Mouse (Mus musculus) hindbrain, embryonic 11.5 days (tissue): ENCODE results near the gene Ammecr1. TPM values are rescaled to one million over a fixed set of nuclear protein-coding genes. Genes with fewer than 3 reads are reported as not detected.

Source experiments
- ATAC-seq: fragments of 200-750 bp; cut with Nextera tagmentation; 2 replicates; pipeline ENCODE4 v1.8.0; 2017; ENCODE audit warnings: mild to moderate bottlenecking, moderate TSS enrichment, moderate library complexity; ENCODE audit not compliant: low FRiP score
- DNase-seq: peaks from one replicate; pipeline ENCODE4 v3.0.0-alpha.2; 2015; ENCODE audit warnings: low spot score
- H3K27ac ChIP-seq: fragments of 300-500 bp; sonication (generic); 2 replicates; pipeline ENCODE4 v1.5.1; 2014; ENCODE audit warnings: mild to moderate bottlenecking, low read depth, low read length
- H3K27me3 ChIP-seq: fragments of 300-500 bp; sonication (generic); 2 replicates; pipeline ENCODE4 v1.6.1; 2014; ENCODE audit warnings: mild to moderate bottlenecking, low read length, moderate library complexity, mixed read lengths; ENCODE audit not compliant: control insufficient read depth, insufficient read depth
- H3K36me3 ChIP-seq: fragments of 300-500 bp; sonication (generic); 2 replicates; pipeline ENCODE4 v1.6.1; 2014; ENCODE audit warnings: mild to moderate bottlenecking, low read length, moderate library complexity, mixed read lengths; ENCODE audit not compliant: control insufficient read depth, insufficient read depth
- H3K4me1 ChIP-seq: fragments of 300-500 bp; sonication (generic); replicated peaks from 2 replicates; pipeline ENCODE4 v1.6.1; 2014; ENCODE audit warnings: low read length, mixed read lengths; ENCODE audit not compliant: control insufficient read depth, insufficient read depth
- H3K4me2 ChIP-seq: fragments of 300-500 bp; sonication (generic); replicated peaks from 2 replicates; pipeline ENCODE4 v1.6.1; 2014; ENCODE audit warnings: mild to moderate bottlenecking, low read depth, low read length
- H3K4me3 ChIP-seq: fragments of 300-500 bp; sonication (generic); 2 replicates; pipeline ENCODE4 v1.5.1; 2014; ENCODE audit warnings: low read depth, low read length
- H3K9ac ChIP-seq: fragments of 300-500 bp; sonication (generic); 2 replicates; pipeline ENCODE4 v1.6.1; 2014; ENCODE audit warnings: low read depth, low read length
- H3K9me3 ChIP-seq: fragments of 300-500 bp; sonication (generic); 2 replicates; pipeline ENCODE4 v1.6.1; 2016; ENCODE audit warnings: low read length; ENCODE audit not compliant: control insufficient read depth
- whole genome bisulfite sequencing: fragments of 180-500 bp; shearing (Covaris S2); extraction: QIAGEN DNeasy Blood & Tissue Kit; methylation state at CpG from one replicate; pipeline ENCODE4 v1.1.7; 2014; 5-methylcytosine and 5-hydroxymethylcytosine counted together
- polyA plus RNA-seq: library from polyadenylated mRNA; unstranded; fragments of >200 nt; fragmentation: Nextera tagmentation; extraction: Ambion mirVana; gene quantifications from 2 replicates; pipeline ENCODE4 v1.2.1, GENCODE M21; 2014

The Ammecr1 gene
- polyA plus RNA-seq, 1 experiment from 2014 or later = 15.0 TPM

GRCm38 (mm10) chrX:142813146-142813545, 153.4 kb downstream of the Ammecr1 start:
- no peak overlapping the region for H3K4me3 ChIP-seq
- no peak overlapping the region for H3K9ac ChIP-seq
- no peak overlapping the region for H3K27ac ChIP-seq
- peak; percentile 40; the same call in 1 of the 2 replicates for ATAC-seq
- H3K4me1 ChIP-seq = no peaks in the 10 kb centered on the region
- no peak overlapping the region for H3K4me2 ChIP-seq
- H3K9me3 ChIP-seq = no peaks in the 10 kb centered on the region
- no peaks in the 10 kb centered on the region for H3K27me3 ChIP-seq
- WGBS = 15% methylated on average over 6 of the region's 6 CpGs
- peak; percentile 66 for DNase-seq
- no peaks in the 10 kb centered on the region for H3K36me3 ChIP-seq

DNA sequence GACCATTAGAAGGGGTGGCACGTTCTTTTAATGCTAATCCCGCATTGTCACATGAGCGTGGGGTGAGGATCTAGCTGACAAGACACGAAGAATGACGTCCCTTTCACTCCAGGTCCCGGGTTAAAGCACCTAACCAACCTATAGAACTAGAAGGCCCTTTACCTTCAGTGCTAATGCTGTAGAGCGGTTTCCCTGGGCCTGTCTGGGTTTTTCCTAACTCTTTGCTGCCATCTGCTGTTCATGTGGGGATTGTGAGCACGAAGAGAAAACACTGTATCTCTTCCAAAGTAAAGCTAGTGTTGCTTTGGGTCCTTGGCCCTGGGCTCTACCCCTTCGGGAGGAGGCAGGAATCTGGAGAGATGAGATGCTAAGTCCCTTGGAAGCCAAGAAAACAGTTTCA, 158.1 kb downstream of the Ammecr1 start:
- H3K4me2 ChIP-seq = no peak overlapping the region
- H3K4me3 ChIP-seq = no peak overlapping the region
- no peaks in the 10 kb centered on the region for H3K9me3 ChIP-seq
- no peaks in the 10 kb centered on the region for H3K27me3 ChIP-seq
- no peaks in the 10 kb centered on the region for H3K4me1 ChIP-seq
- ATAC-seq (no peak), DNase-seq (peak; percentile 63)
- H3K9ac ChIP-seq = no peak overlapping the region
- no peaks in the 10 kb centered on the region for H3K36me3 ChIP-seq
- WGBS = 52% methylated on average over 9 of the region's 9 CpGs
- H3K27ac ChIP-seq = no peak overlapping the region

- Histone ChIP-seq H3K9ac (no peak overlapping the region), H3K36me3 (no peaks in the 10 kb centered on the region), H3K27me3 (no peaks in the 10 kb centered on the region), H3K4me2 (no peak overlapping the region), H3K27ac (no peak overlapping the region), H3K9me3 (no peaks in the 10 kb centered on the region), H3K4me3 (no peak overlapping the region), H3K4me1 (no peaks in the 10 kb centered on the region)
- WGBS = 49% methylated on average over 10 of the region's 10 CpGs
- ATAC-seq (no peak), DNase-seq (peak; percentile 8)
Observed at GRCm38 (mm10) chrX:142806620-142807061, 159.9 kb downstream of the Ammecr1 start.

DNA sequence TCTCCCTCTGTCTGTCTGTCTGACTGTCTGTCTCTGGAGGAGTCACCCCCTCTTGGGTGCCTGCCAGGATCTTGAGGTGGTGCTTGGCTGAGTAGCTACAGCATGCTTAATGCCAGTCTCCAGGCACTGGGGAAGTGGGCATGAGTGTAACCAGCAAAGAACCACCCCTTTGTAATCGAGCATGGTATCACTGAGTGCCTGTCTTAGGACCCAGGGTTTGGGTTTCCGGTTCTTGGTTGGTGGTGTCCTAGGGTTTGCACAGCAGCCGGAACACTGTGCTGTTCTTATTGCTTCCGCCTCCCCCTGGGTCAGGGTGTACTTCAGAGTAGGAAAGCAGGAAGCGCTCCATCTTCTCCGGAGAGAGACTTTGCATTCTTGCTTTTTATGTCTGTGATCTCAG, 160.4 kb downstream of the Ammecr1 start:
- Histone ChIP-seq H3K27ac (no peak overlapping the region), H3K4me3 (no peak overlapping the region), H3K27me3 (no peaks in the 10 kb centered on the region), H3K4me1 (no peaks in the 10 kb centered on the region), H3K36me3 (no peaks in the 10 kb centered on the region), H3K9me3 (no peaks in the 10 kb centered on the region), H3K4me2 (no peak overlapping the region), H3K9ac (no peak overlapping the region)
- DNase-seq (no peak), ATAC-seq (no peak)
- 66% methylated on average over 6 of the region's 6 CpGs for WGBS

DNA sequence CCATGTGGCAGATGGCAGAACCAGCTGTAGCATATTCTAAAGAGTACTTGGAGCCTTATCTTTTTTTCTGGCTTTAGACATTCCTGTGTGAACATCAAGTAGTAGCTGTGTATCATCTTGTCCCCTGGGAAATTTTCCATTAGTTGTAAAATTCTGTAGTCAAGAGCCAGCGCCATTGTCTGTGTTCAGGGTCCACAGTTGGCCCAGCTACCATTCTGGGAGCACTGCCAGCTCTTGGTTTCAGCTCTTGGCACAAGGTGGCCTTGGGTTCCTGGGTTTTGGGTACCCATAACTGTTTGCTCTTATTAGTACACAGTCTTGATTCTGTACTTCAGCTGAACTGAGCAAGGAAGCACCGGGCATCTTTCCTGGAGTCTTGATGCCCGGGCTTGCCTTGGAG, 161.9 kb downstream of the Ammecr1 start:
- no peak for DNase-seq
- H3K9me3 ChIP-seq = no peaks in the 10 kb centered on the region
- H3K4me1 ChIP-seq = no peaks in the 10 kb centered on the region
- no peak overlapping the region for H3K9ac ChIP-seq
- no peak overlapping the region for H3K4me3 ChIP-seq
- no peaks in the 10 kb centered on the region for H3K27me3 ChIP-seq
- WGBS = 90% methylated on average over 3 of the region's 3 CpGs
- no peak for ATAC-seq
- no peak overlapping the region for H3K4me2 ChIP-seq
- no peaks in the 10 kb centered on the region for H3K36me3 ChIP-seq
- no peak overlapping the region for H3K27ac ChIP-seq

Other genes starting within 250 kb of the Ammecr1 start
- gene Rtl9, start 132.9 kb upstream of the Ammecr1 start, polyA plus RNA-seq = 0.14 and 0.62 TPM in 2 replicates